Mouse (Mus musculus): ENCODE data around the gene Atpaf2.

DNA sequence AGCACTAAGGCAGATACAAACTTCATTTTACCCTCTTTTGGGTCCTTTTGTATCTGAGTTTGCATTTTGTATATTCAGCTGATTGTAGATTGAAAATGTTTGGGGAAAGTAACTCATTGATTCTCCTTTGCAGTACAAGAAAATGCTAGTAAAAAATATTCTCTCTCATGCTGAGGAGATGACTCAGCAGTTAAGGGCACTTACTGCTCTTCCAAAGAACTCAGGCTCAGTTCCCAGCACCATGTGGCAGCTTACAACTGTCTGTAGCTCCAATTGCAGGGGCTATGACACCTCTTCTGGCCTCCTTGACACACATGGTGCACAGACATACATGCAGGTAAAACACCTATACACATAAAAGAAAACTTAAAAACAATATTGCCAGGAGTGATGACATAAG, 15.2 kb upstream of the Atpaf2 start:
- TF ChIP-seq CTCF (IDR thresholded peaks at IDR 0.05; ENCODE audit: low read depth, low read length) (no peak), TAL1 (conservative IDR thresholded peaks at IDR 0.05; ENCODE audit: low read depth, low read length) (no peak), GATA1 (IDR thresholded peaks at IDR 0.05; ENCODE audit: borderline replicate concordance, low read length) (no peak)

All from G1E (cell line).